Mouse (Mus musculus): ENCODE data around the gene Rpl23a.

GRCm38 (mm10) chr11:78183884-78184514, 615 bp upstream of the Rpl23a start:
- no peak for TF ChIP-seq GATA1 (IDR thresholded peaks at IDR 0.05; ENCODE audit: borderline replicate concordance, low read length)
- TF ChIP-seq FLI1 (IDR thresholded peaks at IDR 0.05; ENCODE audit: low read length): no peak
